ENCODE assay signal across 12 mouse cellular contexts in the genomic region with DNA sequence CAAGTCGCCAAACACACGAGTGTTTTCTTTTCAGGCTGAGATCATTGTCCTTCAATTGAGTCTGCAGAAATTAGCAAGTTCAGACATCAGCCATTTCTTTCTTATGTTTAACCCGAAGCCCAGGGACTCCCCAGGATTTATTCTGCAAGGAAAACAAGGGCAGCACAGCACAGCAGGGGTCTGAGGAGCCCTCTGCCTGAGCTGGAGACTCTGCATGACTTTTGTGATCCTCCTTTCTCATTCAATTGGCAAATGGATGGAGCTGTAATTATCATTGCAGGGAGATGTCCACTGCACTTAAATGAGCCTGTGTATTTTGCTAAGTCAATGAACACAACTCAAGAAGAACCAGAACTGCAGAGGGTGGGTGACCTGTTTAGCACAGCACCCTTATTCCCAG.
DNase-seq lines count a peak whose midpoint lies in the region; ATAC-seq lines count a peak whose summit lies in the region.
"Had no signal": no experiment of that assay in that cellular context is flagged by ENCODE, and none has a peak within 500 bp of the region (broad histone marks: within the 10 kb centered on the region; RNA-seq: fewer than 3 reads in every experiment).

No protein-coding gene starts in this region.

- ATAC-seq in megakaryocyte, adult 5-6 weeks (ENCODE audit: poor library complexity, severe bottlenecking), result no peak
- ATAC-seq: forebrain, embryonic 15.5 days had no signal

- intact Hi-C loops in left cerebral cortex, postnatal 4 days (cut with DNase I), result no loop called here

- DNase-seq in adrenal gland, adult 2 months, result peak; percentile 2
- DNase-seq in adrenal gland, postnatal 4 days (ENCODE audit: low spot score in 2 of 2), result no peak
- DNase-seq in left cerebral cortex, postnatal 4 days, result peak; percentile 1
- no peak for DNase-seq in left cerebral cortex, adult 11 months (ENCODE audit: low spot score)
- DNase-seq in ES-CJ7 (ENCODE audit: low read depth, low spot score) (peak; percentile 82), ZHBTc4 (ENCODE audit: low read depth, low spot score) (peak; percentile 87)
- DNase-seq: gastrocnemius, postnatal 25 days; heart, adult 18-20 months; heart, postnatal 10 days; heart, postnatal 36 days had no signal

Comparison
In these comparisons a context has a peak if more than half of its experiments do, and no peak if none do; other contexts are left out.
1. DNase-seq: peak in adrenal gland, adult 2 months (single experiment), left cerebral cortex, postnatal 4 days (single experiment), ES-CJ7 (single experiment) and ZHBTc4 (single experiment); none in adrenal gland, postnatal 4 days (0 of 2) and left cerebral cortex, adult 11 months (single experiment).